Mouse (Mus musculus) fibroblast of lung, adult 2 months (primary cell): ENCODE measurements around the gene Iqce.
A peak's percentile ranks its signal among the peaks of the same experiment; 100 is the strongest.
"Not testable (repeated sequence)": the region's sequence is repeated elsewhere in the genome, so short reads cannot be mapped to it uniquely, and the experiment has no call there.

Experiments
- DNase-seq: peaks from one replicate; pipeline ENCODE4 v3.0.0-alpha.2; 2011; ENCODE audit warnings: low read depth

The Iqce gene

DNA sequence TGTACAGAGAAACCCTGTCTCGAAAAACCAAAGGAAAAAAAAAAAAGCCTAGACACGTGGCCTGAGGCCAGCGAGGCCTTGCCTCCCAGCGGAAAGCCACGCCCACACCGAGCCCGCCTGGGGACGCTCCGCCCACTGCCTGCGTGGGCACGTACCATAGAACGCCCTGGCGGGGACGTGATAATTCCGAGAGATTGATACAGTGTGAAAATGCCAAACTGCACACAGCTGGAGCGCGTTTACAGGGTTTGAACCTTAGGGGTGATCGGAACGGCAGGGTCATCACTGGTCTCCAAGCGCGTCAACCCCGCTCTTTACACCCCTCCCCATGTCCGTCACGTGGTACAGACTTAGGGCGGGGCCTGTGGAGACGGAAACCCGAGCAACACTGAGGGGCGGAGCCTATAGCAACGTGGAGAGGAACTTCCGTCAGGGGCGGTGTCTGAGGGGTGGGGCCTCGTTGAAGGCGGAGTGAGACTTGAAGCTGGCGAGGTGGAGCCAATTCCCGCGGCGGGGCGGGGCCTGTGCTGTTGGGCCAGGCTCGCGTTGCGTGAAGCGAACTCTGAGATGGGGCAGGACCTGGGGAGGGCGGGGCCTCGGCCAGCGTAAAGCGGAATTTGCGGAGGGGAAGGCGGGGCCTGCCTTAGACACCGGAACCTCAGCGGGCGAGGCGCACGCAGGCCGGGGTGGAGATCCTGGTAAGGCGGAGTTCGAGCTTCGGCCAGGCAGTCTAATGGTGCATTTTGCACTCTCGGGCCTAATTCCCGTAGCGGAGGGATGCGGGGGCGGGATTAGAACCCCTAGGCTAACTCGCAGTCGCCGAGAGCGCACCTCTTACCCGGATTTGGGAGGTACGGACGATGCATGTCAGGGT, 2.4 kb upstream of the Iqce start, which contains the start of gene Brat1:
Gene Brat1 (plus strand): TSS at position 634 of the 874 bp plus-strand sequence.
- peak; percentile 99 for DNase-seq

DNA sequence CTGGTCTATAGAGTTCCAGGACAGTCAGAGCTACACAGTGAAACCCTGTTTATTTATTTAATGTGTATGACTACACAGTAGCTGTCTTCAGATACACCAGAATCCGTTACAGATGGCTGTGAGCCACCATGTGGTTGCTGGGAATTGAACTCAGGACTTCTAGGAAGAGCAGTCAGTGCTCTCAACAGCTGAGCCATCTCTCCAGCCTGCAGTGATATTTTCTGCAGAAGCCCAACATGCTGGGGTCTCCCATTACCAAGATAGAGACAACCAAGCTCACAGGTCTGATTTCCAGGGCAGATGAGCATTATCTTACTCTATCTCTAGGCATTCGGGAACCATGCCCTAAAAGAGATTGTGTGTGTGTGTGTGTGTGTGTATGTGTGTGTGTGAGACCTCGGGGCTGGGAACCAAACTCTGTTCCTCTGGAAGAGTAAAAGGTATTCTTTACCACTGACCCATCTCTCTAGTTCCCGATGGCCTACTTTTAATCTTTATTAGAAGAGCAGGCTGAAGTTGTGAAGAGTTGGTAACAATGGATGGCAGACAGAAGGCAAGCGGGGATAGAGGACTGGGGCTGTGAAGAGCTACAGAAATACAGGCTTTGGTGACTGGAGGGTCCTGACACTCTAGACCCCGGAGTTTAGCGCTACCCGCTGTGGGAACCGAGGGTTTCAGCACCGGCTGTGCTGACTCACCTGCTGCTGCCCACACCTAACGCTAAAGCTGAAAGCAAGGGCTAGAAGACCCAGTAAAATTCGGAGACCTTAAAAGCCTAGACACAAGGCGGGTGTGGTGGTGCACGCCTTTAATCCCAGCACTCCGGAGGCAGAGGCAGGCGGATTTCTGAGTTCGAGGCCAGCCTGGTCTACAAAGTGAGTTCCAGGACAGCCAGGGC, 1.6 kb upstream of the Iqce start:
- DNase-seq, result no peak

DNA sequence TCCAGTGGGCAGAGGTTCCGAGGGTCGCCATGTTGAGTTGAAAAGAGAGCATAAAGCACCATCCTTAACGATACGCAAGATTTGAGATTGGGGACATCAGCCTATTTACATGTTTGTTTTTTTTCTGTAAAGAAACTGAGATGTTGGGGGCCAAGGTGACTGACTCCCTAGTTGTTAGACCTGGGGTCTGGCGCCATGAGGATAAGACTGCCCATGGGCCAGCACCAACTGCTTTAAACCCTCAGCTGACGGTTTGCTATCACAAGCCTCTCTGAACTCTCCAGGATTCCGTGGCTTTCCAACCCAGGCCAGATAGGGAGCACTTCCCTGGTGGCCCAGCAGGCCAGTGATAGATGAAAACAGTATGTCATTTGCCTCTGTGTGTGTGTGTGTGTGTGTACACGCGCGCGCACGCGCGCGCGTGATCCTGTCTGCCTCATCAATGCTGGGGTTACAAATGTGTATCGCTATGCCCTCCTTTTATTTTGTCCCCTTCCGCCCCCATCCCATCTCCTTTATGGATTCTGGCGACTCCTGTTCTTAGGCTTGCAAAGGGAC, 519 bp upstream of the Iqce start:
- DNase-seq, result no peak

DNA sequence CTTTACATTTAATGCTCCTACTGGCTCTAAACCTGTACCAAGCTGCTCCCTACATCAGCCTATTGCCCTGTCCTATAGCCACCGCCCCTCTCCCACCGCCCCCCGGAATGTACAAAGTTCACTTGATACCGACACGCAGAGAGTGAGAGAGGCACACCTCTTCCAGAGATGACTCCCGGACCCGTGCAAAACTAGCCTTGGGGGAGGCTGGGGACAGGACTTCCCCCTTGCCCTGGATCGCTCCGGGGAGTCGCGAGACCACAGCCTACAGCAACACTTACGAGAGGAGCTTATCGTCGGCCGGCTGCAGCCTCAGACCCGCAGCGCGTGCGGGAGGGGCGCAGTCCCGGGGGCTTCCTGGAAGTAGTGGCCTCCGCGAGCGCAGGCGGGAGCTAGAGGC, 517 bp downstream of the Iqce start:
- DNase-seq, result no peak

DNA sequence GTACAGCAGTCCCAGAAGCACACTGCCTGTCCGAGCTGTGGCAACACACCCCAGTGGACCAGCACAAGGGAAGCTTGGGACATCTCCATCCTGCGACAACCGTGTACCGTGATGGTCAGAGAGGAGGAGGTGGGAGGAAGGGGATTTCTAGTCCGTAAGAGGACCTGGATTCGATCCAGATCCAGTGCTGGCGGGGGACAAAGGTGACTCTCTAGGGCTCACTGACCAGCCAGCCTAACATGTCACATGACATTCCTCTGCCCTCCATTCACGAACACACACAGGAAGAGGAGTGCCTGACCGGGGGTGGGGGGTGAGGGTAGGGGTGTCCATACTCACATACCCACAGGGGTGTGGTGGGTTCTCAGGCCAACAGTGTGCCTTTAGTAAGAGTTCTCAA, 2.4 kb downstream of the Iqce start:
- no peak for DNase-seq

DNA sequence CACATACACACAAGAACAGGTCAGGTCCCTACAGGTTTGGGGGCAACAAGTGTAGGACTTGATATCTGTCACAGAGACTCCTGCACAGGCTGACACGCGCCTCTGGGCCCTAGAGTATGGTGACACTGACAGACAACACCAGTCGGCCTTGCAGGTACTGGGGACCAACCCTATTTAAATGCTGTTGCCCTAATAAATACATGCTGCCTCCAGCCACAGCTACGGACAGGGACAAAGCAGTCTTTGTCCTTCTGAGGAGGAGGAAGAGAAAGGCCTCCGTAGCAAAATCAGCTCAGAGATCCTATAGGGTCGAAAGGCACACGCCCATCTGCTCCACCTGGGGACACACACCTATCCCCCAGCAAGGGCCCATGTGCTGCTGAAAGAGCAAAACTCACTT, 6.2 kb downstream of the Iqce start:
- DNase-seq, result no peak

DNA sequence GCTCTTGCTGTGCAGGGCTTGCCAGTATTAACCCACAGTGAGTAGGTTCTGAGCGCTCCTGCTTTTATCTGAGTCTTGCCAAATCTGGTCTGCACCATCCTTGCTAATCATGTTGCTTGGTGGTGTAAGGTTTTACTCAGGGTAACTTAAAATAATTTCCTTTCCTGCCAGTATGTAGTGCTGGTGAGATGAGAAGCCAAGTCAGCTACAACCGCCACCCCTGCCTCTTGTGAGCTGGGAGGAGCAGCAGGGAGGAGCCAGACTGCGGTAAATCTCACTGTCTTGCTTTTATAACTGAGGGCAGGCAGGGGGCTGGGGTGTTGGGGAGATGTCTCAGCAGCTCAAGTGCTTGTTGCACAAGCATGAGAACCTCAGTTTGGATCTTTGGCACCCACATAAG, 13.7 kb downstream of the Iqce start:
- no peak for DNase-seq

DNA sequence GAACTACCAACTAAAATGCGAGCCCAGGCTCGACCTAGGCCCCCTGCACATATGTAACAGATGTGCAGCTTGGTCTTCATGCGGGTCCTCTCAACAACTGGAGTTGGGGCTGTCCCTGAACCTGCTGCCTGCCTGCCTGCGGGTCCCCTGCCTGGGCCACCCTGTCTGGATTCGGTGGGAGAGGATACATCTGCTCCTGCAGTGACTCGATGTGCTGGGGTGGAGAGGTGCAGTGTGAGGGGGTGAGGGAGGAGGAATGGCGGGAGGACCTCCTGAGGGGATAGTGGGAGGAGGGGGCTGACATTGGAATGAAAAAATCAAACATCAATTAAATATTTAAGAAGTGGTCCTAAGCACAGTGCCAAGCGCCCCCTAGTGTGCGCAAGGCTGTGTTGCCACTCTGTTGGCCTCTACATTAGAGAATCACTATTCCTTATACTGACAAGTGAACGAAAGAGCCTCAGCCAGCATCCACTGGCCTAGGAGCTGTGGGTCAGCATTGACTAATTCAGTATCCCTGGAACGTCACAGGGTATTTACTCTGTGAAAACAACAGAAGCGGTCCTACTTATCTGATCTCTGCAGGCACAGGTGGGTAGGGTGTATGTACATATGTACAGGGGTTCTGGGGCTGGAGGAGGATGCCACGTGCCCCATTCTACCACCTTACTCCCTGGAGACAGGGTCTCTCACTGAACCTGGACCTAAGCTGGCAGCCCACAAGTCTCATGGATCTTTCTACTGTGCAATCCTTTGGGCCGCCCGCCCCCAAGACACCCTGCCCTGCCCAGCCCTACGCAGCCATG, 17.6 kb downstream of the Iqce start:
- no peak for DNase-seq

DNA sequence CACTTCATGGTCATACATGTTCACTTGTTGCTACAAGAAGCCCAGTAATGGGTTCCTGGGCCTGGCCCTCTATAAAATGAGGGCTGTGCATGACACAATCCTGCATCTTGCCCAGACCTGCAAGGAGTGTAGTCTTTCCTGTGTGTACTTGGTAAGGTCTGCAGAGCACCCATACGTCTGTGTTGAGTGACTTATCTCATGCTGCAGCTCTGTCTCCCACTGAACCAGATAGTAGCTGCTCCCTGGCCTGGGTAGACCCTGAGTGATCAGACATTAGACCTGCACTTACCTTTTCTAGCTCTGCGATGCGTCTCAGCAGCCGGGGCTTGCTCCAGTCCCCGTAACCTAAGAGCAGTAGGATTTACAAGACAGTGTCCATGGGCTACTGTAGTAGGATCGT, 20.1 kb downstream of the Iqce start:
- DNase-seq, result no peak

DNA sequence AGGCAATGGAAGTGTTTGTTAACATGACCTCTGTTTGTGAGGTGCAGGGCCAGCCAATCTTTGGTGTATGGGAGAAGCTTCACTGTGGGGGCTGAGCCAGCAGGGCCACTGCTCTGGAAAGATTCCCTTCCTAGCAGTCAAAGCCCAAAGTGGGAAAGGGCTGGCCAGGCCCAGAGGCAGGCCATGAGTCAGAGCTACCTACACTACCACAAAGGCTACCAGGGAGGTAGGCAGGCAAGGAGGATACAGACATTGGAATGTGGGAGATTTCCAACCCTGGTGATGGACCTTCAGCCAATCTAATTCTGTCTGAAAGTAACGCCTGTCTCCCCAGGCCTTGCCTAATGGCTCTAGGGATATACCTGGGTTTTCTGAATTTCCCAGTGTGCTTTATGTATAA, 21.2 kb downstream of the Iqce start:
- no peak for DNase-seq

DNA sequence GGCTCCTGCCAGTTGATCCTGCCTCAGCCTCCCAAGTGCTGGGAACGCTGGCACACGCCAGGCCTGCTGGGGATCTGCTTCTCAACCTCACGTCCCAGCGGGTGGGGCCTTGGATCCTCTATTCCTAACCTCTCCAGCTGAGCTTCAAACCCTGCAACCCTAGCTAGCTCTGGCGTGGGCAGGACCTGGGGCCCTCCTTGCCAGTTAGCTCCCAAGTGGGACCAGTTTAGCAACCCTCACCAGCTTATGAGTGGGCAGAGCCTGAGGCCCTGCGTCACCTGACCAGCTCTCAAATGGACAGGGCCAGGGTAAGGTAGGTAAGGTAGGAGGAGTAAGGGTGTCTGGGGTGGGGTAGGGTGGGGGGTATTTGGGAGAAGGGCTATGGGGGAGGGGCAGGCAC, 22.1 kb downstream of the Iqce start:
- no peak for DNase-seq

DNA sequence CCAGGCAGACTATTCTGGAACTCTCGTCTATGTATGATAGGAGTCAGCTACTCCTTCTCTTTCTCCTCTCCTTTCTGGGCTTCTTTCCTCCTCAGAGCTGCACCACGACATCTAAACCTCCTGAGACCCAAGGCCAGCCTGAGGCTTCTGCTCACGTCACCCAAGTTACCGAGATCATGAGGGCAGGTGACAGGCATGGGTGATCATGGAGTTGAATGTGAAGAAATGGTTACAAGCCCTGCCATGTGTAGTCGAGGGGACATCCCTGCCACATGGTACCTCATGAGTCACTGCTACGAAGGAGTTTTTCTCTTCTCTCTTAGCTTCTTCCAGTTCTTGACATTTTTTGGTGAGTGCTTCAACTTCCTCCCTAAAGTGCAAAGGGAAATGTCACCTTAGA, 25.0 kb downstream of the Iqce start:
- no peak for DNase-seq

DNA sequence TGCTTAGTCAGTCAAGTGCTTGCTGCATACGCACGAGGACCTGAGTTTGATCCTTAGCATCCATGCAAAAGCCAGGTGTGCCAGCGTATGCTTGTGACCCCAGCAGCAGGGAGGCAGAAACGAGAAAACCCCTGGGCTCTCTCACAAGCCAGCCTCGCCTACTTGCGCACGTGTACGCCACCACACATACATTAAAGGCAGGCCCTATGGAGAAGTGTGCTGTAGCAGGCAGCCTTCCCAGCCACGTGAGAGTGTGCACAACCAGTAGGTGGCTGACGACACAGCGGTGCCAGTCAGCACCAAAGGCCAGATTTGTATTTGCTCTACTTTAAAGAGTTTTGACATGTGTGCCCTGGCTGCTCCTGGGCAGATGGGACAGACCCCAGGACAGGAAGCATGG, 26.5 kb downstream of the Iqce start:
- DNase-seq, result no peak

DNA sequence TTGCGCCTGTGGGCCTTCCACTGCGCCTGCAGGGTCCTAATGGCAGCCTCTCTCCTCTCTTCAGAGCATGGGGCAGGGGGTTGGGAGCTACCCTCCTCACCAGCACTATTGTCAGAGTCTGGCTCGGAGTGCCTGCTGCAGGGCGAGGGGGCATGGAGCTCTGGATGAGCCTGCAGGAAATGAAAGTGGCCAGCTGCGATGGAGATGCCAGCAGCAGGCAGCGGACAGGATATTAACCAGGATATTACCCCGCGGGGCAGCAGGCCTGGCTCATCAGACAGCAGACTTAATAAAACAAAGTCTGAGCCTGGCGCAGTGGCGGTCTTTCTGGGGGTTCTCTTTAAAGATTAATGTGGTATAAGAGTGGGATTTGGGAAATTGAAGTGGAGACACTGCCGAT, 27.1 kb downstream of the Iqce start:
- no peak for DNase-seq

DNA sequence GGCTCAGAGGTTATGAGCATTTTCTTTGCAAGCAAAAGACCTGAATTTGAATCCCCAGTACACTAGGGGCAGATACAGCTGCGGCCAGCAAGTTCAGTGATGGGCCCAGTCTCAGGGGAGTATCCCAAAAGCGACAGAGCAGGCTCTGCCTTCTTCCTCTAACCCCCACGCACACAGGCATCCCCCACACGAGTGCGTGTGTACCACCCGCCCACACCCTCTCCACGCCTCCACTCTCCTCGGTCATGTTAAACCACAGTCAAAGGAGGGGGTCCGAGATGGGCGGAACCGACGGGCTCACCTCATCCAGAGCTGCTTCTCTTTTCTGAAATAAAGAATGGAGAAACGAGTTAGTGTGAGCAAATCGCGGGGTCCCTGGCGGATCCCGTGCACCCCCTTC, 28.1 kb downstream of the Iqce start:
- no peak for DNase-seq

DNA sequence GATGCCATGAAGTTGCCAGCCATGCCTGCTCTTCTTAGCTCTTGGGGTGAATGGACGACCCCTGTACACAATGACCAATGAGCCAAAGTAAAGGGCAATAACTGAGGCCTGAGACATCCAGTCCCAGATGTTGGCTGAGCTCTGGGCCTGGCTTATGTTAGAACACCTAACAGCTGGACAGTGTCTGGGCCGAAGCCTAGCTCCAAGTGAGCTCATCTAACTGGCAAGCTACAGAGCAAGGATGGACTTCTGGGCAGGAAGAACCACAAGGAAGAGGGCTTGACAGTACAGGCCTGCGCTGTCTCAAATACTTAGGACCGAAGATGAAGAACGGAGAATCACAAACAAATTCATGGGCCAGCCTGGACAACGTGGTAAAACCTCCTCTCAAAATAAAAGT, 29.6 kb downstream of the Iqce start:
- DNase-seq, result not testable (repeated sequence)

DNA sequence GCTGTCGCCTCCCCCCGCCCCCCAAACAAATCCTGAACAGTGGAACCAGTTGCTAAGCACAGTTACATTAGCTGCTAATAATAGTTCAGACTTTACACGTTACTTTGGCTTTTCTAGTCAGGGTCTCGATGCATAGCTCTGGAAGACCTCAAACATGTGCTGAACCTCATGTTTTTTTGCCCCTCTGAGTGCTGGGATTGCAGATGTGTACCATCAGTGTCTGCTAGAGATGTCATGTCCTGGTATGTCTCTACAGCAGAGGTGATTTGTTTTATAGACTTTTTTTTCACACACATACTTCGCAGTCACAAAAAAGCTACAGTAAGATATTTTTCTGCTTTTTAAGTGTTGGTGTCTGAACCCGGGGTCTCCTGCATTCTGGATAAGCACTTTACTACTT, 30.1 kb downstream of the Iqce start:
- DNase-seq, result no peak

DNA sequence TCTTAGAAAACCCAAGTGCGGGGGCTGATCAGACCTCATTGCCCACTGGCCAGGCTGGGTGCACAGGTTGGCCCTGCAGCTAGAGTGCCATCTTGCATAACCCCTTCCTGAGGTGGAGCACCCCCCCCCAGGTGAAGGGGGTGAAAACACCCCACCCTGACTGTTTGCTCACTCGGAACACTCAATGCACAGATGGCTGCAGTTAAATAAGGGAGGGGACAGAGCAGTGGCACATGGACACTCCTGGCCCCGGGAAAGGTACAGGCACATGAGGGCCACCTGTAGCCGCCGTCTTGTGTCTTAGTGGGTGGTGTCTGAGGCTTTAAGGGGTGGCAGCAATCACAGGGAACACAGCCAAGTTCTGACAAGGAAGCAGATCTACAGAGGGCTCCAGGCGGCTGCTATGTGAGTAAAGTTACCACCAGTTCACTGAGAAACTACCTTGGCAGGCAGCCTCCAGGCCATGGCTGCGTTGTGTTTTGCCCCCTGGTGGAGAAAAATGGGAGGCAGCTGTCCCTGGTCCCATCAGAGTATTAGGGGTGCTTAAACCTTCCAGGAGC, 38.5 kb downstream of the Iqce start:
- no peak for DNase-seq

DNA sequence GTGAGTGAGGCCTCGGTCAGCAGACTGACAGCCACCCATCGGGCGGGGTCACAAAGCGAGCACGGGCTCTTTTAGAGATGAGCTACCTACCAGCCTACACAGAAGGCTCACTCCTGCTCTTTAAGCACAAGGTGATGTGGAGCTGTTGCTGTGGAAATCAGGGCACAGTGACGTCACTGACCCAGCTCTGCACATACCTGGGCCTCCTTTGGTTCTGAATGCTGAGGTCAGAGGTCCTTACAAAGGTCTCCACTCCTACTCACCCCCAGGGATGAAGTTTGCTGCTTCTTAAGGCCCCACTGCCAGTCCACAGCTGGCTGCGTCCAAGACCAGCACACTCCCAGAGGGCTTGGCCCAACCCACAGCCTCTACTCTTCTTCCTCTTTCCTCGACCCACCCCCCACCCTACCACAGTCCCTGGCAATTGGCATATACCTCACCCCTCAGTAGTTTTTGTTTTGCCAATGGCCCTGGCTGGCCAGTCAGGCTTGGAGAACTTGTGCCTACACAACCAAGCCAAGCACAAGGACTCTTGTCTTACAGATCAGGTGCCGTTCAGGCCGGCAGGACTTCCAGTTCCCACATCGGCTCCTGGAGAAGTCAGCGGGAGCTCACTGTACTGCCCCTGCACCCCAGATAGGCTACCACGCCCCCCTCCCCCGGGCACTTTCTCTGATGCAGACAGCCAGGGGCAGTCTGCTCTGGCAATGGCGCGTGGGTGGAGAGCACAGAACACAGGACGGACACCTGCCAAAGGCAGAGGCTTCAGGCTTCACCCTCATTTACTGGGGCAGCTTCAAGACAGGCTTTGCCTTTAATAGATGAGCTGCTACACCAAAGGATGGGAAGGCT, 39.2 kb downstream of the Iqce start:
- DNase-seq, result no peak

DNA sequence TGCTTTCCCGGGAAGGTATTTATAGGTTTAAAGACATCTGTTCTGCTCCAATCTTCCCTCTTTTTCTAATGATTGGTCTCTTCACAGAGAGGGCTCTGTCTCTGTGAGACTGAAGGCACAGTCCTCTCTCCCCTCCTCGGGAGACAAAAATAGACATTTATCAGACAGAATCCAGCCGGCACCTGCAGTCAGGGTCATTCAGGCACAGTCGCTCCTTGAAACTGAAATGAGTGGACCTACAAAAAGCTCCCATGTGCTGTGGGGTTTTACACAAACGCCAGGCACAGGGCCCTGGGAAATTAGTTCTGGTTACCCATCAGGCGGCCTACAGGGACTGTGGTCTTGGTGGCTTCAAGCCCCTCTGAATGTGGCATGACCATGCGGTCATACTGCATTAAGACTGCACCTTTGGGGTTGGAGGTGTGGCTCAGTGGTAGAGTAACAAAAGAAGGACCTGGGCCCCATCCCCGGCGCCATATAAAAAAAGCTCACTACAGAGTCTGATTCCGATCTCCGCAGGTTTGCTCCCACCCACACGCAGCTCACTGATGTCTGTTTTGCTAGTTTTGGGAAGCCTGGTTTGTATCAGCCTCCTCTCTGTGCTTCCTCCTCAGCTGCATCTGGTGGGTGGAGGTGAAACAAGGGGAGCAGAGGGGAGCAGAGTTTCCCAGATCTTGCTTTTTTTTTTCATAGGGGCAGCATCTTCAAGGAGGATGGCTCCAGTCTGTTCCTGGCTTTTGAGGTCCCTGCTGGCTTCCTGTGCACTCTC, 40.1 kb downstream of the Iqce start:
- DNase-seq, result no peak
